Mouse (Mus musculus): Measurements from ENCODE around the gene Ina.
"Not testable (repeated sequence)": the region's sequence is repeated elsewhere in the genome, so short reads cannot be mapped to it uniquely, and the experiment has no call there.

Gene Ina

DNA sequence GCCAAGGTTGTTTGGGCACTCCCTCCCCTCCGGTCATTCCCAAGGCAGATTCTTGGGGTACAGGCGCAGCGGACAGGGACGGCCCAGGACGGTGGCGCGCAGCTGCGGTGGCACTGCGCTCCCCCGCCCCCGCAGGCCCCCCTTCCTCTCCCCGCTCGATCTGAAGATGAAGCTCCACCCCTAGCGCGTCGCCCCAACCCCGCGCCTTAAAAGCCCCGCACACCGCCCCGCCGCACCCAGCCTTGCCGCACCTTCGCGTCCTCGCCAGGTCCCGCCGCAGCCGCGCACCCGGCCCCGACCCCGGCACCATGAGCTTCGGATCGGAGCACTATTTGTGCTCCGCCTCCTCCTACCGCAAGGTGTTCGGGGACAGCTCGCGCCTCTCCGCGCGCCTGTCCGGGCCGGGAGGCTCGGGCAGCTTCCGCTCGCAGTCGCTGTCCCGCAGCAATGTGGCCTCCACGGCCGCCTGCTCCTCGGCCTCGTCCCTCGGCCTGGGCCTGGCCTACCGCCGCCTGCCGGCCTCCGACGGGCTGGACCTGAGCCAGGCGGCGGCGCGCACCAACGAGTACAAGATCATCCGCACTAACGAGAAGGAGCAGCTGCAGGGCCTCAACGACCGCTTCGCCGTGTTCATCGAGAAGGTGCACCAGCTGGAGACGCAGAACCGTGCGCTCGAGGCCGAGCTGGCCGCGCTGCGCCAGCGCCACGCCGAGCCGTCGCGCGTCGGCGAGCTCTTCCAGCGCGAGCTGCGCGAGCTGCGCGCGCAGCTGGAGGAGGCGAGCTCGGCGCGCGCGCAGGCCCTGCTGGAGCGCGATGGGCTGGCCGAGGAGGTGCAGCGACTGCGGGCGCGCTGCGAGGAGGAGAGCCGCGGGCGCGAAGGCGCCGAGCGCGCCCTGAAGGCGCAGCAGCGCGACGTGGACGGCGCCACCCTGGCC is at the start of gene Ina, which contains the start of gene Nt5c2:
Ina (plus strand) TSS at position 252 of the 935 bp plus-strand sequence.
Nt5c2 (minus strand) TSS at position 707 of the 935 bp plus-strand sequence.
- DNase-seq (ENCODE audit: low spot score in 2 of 2), result no peak

DNA sequence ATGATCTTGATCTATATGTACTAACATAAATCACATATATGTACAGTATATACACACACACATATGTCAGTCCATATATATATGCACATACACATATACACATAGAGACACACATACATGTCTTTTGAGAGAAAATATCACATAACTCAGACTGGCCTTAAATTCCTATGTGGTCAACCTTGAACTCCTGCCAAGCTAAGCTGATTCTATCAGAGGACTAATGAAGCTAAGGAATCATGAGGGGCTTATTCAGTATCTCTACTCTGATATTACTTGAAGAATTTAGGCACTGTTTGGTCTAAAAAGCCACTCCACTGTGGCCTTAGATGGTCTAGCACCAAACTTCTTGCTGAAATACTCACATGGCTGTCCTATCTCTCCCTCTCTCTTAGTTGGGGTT is 49.0 kb upstream of the Ina start:
- no peak for DNase-seq (ENCODE audit: low spot score in 2 of 2)

DNA sequence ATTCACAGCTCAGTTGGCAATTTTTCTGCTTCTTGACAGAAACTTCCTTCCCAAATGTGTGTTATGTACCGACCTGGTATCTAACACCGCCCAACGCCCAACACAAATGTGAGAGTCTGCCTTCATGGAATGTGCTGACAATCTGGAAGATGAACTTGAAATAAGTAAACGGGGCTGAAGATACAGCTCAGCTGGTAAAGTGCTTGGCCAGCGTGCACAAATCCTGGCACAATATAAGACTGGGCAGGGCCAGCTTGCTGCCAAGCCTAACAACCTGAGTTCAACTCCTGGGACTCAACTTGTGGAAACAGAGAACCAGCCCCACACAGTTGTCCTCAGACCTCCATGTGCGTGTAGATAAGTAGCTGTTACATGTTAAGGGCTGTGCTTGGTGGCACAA is 48.2 kb upstream of the Ina start:
- DNase-seq (ENCODE audit: low spot score in 2 of 2), result no peak

DNA sequence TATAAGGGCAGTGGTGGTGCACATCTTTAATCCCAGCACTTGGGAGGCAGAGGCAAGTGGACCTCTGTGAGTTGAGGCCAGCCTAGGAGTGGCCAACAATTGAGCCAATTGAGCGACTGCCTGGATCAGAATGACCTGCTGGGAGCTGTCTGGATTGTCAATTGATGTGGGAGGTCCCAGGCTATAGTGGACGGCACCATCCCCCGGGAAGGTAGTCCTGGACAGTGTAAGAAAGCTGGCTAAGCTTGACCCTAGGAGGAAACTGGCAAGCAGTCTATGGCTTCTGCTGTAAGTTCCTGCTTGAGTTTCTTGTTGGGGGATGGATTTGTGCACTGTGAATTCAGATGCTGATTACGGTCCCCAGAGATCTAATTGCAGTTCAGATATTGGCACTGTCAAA is 46.6 kb upstream of the Ina start:
- no peak for DNase-seq (ENCODE audit: low spot score in 2 of 2)

DNA sequence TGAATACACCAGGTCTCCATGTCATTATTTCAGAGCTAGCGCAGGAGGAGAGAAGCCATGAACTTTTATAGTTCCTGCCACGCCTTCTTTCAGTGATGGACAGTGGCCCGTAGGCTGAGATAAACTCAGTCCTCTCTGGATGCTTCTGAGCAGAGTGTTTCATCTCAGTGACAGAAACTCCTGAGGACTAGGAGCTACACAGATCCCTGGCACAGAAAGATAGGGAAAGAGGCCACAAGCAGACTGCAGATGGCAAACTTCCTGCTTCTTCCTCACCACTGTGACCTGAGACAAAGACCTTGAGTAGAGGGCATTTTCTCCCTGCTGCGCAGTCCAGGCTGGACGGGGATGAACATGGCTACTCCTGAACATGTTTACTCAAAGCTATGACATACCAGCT is 45.7 kb upstream of the Ina start:
- no peak for DNase-seq (ENCODE audit: low spot score in 2 of 2)

DNA sequence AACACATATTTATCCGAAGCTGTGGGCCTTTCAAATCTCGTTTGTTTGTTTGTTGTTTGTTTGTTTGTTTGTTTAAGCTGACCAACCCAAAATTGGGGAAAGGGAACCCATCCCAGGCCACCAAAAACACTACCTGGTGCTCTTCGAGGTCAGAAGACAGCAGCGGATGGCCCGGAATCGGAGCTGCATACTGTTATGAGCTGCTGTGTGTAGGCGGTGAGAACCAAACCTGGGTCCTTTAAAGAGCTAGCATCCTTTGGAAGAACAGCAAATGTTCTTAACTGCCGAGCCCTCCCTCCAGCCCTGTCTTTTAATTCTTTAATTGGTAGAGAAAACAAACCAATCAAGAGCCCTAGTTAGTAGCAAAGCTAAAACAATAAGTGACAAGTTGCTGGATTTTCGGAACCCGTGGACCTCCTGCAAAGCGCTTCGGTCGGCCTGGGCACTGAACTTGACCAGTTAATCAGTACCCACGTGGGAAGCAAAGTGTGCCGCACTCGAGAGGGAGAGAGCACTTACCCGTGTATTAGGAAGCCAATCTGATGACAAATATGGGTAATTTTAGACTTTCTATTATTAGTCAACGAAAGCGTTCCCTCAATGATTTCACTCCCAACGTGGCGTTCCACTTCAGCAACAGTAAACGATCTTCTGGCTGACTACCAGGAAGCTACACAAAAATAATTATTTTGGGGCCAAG is 45.1 kb upstream of the Ina start:
- no peak for DNase-seq (ENCODE audit: low spot score in 2 of 2)

DNA sequence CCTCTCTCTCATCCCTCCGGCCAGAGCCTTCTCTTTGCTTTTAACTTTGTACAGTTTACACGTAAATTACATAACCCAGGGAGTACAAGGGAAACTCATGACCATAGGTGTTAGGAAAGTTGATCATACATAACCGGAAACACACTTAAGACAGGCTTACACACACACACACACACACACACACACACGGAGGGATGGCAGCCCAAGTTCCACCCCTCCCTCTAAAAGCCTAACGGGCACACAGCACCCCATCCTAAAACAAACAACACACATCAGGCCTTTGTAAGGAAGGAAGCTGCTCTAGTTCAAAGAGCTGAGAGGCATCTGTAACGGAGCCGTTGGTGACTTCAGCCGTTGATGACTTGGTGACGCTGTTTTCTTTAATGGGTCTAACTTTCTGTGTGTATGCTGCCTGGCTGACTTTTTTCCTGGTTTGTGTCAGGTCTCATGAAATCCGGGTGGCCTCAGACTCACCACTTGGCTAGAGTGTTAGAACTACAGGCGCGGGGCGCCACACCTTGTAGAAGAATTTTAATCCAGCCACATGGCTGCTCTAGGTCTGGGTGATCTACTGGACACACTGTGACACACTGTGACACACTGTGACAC is 44.3 kb upstream of the Ina start:
- DNase-seq (ENCODE audit: low spot score in 2 of 2), result peak in 1 of 2 experiments; percentile 39

DNA sequence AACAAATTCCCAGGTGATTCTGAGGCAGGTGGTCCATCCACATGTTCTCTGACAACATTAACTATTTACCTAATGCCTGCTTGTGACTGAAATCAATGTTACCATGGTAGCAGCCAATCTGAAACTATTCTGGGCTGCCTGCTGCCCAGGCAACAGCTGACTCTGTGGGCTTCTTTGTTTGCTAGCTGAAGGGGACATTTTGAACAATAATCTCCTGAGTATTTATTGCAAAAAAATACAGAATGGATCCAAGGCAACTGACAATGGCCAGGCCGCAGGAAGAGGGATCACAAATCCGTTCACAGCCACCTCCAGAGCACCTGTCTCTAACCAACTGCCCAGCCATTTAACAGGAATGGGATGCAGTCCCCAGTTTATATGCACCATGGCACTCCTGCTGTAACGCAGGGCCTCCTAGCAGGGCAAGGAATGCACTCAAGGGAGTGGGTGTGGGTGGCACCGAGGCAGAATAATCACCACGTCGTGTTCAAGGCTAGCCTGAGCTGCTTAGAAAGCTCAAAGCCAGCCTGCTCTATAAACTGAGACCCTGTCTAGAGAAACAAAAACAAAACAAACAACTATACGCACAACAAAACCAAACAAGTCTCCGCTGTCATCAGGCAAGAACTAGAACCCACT is 43.3 kb upstream of the Ina start:
- DNase-seq (ENCODE audit: low spot score in 2 of 2), result no peak

DNA sequence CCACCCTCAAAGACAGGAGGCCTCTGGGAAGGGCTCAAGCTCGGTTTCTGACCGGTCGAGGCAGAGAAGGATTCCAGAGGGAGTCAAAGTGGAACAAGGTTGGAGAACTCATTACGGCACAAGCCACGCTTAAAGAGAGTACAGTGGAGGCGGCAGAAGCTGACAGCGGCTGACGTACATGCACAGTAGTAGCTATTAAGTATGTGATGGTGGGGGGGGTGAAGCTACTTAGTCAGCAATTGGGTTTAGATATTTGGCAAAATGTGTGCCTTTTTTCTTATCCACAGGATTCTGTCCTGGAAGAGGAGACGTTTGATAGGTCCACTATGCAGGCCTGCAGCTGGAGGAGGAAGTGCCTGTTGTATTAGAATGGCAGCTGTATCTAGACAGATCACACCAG is 42.8 kb upstream of the Ina start:
- no peak for DNase-seq (ENCODE audit: low spot score in 2 of 2)

DNA sequence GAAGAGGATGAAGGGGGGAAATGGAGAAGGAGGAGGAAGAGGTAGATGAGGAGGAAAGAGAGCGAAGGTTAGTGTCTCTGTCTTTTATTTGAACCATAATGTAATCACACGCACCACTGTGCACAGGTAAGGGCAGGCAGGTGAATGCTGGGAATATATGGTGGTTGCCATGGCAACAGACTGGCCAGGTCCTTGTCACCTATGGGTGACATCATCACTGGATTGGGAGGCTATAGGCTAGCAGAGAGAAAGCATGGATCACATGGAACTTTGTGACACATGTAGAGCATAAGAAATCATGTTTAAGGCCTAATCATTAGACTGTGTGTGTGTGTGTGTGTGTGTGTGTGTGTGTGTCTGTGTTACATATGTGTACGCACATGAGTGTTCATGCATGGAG is 42.3 kb upstream of the Ina start:
- no peak for DNase-seq (ENCODE audit: low spot score in 2 of 2)

DNA sequence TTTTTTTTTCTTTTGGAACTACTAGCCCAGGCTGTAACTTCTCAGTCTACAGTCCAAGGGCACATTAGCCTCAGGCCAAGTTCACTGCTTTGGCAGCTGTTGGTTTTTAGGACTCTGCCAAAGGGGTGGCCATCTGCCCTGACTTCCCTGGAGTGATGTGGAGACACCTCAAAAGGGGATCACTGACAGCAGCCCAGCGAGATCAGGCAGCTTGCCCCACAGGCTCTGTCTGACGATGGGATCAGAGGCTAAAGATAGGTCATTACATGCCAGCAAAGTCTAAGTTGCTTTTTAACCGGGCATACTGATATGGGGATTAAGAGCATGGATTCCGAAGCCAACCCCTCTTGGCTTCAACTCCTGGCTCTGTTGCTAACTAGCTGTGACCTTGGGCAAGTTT is 38.9 kb upstream of the Ina start:
- no peak for DNase-seq (ENCODE audit: low spot score in 2 of 2)

DNA sequence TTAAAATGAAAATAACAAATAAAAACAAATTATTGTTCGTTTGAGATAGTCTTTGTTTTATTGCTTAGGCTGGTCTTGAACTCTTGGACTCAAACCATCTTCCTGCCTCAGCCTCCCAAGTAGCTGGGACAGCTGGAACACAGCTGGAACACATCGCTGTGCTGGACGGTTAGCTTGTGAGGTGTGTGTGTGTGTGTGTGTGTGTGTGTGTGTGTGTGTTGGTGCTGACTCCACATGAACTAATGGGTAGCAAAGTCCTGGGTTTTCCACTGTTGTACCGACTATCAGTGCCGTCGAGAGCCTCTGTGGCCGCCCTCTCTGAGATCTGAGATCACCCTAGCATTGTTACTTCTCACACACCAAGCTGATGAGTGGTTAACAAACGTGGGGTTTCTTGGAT is 38.5 kb upstream of the Ina start:
- no peak for DNase-seq (ENCODE audit: low spot score in 2 of 2)

DNA sequence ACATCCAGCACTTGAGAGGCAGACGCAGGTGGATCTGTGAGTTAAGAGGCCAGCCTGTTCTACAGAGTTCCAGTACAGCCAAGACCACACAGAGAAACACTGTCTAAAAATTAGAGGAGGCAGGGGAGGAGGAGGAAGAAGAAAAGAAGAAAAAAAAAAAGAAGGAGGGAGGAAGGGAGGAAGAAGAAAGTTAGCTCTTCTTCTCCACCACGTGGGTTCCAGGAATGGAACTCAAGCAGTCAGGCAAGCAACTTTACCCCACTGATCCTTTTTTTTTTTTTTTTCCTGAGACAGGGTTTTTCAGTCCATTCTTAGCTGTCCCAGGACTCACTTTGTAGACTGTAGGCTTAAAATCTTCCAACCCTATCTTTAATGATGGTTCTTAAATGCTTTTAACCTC is 37.8 kb upstream of the Ina start:
- no peak for DNase-seq (ENCODE audit: low spot score in 2 of 2)

DNA sequence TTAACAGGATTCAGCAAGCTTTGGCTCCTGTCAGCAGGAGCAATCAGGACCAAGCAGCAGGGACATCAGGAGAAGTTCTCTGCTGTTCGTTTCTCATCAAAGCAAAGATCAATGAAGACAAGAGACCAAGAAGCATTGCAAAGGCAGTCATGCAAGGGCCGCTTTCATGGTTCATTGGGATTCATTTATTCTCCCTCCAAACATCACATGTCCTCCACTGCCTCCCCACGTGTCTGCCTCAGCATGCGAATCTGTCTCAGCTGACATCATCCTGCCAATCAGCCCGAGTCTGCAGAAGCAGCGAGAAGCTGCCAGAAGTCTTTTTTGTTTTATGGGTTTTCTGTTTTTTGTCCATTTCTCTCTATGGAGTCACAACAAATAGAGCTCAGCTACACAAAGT is 37.0 kb upstream of the Ina start:
- peak in 1 of 2 experiments; percentile 33 for DNase-seq (ENCODE audit: low spot score in 2 of 2)

DNA sequence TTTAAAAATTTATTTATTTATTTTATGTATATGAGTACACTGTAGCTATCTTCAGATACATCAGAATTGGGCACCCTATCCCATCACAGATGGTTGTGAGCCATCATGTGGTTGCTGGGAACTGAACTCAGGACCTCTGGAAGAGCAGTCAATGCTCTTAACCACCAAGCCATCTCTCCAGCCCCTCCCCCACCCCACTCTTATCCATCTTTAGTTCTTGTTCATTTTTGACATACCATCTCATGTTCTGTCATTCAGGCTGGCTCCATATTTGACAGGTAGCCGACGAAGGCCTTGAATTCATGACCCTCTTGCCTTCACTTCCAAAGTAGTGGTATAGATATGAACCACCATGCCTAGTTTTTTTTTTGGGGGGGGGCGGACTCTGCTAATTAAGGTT is 36.4 kb upstream of the Ina start:
- DNase-seq (ENCODE audit: low spot score in 2 of 2), result not testable (repeated sequence)

DNA sequence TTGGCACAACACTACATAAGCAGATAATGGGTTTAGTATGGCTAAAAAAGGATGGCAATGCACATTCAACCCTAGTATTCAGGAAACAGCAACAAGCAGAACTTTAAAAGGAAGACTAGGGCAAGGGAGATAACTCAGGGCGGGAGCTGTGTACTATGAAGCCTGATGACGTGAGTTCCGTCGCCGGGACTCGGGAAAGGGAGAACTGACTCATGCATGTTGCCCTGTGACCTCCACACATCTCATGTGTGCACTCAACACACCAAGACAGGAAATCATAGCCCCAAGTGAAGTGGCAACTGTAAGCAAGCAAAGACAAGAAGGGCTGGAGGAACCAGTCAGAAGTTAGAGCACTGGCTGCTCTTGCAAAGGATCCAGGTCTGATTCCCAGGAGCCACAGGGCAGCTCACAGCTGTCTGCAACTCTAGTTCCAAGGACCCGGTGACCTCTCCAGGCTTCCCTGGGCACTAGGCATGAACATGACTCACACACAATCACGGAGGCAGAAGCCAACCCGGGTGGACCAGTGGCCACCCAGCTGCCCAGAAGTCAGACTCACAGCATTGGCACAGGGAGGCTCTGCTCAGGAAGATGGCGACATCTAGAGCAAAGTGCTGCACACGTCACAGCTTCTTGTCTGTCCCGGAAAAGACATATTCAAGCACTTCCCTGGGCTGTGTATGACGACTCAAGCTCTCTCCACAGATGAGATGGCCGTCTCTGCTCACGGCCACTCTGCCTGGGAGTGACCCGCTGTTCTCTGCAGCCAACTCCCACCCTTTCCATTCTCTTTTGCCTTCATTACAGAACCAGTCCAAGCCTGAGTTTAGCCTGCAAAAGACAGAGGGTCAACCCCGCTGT is 35.3 kb upstream of the Ina start:
- no peak for DNase-seq (ENCODE audit: low spot score in 2 of 2)

DNA sequence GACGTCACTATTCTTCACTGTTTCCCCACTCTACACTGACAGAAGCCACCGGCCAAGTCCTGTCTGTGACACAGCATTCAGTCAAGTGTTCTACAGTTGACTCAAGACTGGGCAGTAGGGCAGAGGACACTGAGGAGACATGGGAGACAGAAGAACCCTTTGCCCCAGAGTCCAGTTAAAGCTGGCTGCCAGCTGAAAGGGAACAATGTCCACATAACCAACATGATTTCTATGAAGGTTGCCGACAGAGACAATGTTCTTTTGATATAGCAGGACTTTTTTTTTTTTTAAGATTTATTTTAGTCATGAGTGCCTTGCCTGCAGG is 34.8 kb upstream of the Ina start:
- DNase-seq (ENCODE audit: low spot score in 2 of 2), result no peak

DNA sequence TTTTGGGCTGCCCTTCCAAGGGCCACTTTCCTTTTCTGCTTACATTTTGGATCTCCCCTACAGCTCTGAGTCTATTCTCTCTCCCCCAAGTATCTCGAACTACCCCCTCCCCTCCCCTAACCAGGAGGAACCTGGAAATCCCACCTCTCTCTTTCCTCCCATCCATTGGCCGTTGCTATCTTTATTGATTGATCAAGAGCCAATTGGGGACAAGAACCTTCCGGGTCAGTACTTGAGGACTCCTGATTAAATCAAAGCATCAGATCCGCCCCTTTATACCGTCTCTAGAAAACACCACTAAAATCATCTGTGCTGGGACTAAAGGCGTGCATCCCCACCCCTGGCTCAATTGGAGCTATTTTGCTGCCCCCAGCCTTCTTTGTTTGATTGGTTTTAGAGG is 33.0 kb upstream of the Ina start:
- DNase-seq (ENCODE audit: low spot score in 2 of 2), result no peak

DNA sequence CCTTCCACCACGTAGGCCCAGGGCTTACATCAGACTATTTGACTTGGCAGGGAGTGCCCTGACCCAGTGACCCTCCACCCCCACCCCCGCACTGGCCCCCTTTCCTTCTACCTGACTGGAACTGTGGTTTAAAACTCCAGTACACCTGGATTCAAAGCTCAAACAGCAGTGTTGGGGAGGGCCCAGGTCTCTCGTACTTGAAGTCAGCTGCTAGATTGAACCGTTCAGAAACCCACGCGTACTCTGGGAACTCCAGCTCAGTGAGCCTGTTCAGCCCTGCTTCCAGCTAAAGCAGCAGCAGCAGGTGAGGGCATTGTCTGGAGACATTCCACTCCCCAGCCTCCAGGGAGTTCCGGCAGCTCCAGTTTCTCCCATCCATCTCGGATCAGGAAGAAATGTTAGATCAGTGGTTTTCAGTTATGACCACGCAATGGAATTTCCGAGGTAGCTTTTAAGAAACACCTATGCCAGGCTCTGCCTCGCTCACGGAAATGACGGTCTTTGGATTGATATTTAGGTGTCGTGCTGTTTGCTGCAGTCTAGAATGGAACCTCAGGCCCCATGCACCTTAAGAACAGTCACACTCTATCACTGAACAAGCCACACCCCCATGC is 31.0 kb upstream of the Ina start:
- no peak for DNase-seq (ENCODE audit: low spot score in 2 of 2)

DNA sequence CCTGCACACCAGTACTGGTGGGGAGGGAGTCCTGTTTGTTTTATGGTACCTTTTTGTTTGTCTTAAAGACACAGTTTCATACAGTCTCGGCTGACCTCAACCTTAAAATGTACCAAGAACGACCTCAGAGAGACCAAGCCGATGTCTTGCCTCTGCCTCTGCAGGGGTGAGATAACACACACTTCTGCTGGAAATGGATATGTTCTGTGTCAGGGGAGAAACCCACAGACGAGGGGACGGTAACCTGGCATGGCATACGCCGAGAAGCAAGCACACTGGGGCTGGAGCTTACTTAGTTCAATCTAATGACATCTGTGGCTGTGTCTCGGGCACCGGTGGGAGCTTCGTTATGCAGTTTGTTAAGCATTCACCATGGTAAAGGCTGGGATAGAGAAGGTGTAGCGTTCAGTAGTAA is 30.5 kb upstream of the Ina start:
- DNase-seq (ENCODE audit: low spot score in 2 of 2), result peak in 1 of 2 experiments; percentile 42
